Mouse (Mus musculus): Measurements from ENCODE around the gene Asap2.

The Asap2 gene

DNA sequence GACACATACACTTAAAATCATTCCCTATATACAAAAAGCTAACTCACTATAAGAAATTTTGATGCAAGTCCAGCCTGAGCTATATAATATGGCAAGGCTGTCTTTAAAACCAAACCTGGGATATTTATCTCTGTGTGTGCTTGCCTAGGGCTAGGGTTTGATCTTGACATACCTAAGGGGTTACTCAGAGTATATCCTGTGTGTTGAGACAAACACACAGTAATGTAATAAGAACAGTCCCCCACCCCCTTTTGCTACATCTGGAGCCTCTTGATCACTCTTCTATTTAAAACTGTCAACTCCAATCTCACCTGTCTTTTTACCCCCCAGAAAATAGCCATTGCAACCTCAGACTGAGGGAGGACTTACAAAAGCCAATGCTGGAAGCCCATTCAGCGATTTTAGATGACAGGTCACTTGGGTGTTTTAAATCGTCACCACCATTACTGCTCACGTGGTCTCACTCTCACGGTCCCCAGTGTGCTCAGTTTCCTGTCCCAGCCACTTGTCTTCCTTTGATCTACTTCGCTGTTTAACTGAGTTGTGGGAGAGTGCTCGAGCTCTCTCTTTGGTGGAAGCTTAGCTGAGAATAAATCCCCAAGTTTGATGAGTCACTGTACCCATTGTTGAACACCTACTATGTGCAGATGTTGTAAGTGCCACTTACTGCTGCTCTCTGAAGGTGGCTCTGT is 176.8 kb downstream of the Asap2 start:
- peak; percentile 72 for DNase-seq (ENCODE audit: low read depth)

DNA sequence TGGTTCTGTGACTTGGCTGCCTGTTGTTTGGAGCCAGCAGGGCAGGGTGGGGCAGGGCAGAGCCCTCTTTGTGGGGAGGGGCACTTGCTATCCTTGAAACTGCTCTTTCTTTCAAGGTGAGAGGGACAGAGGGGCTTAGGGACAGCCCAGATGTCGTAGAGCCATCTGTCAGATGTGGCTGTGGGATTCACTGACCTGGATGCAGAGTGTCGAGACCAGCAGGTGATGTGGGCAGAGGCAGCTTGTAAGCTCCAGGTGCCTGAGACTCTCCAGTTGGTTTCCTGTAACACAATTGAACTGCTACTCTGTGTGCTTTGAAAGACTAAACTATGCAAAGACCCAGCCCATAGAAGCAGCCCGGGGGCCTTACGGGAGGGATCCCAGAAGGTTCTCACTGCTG is 177.5 kb downstream of the Asap2 start:
- no peak for DNase-seq (ENCODE audit: low read depth)

DNA sequence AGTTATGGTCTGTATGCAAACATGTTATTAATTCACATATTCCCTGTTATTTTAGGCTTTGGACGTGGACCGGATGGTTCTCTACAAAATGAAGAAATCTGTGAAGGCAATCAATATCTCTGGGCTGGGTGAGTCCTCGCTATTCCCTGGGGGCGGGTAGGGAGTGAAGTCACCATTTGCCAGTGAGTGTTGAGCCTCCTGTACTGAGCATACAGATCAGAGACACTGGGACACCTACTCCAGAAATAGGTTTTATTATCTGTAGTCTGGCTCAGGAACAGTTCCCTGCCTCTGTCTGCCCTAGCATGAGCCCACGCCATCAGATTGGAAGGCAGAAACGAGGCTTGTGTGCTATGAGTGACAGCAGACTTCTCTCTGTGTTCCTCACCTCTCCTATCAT is 177.9 kb downstream of the Asap2 start:
- no peak for DNase-seq (ENCODE audit: low read depth)

DNA sequence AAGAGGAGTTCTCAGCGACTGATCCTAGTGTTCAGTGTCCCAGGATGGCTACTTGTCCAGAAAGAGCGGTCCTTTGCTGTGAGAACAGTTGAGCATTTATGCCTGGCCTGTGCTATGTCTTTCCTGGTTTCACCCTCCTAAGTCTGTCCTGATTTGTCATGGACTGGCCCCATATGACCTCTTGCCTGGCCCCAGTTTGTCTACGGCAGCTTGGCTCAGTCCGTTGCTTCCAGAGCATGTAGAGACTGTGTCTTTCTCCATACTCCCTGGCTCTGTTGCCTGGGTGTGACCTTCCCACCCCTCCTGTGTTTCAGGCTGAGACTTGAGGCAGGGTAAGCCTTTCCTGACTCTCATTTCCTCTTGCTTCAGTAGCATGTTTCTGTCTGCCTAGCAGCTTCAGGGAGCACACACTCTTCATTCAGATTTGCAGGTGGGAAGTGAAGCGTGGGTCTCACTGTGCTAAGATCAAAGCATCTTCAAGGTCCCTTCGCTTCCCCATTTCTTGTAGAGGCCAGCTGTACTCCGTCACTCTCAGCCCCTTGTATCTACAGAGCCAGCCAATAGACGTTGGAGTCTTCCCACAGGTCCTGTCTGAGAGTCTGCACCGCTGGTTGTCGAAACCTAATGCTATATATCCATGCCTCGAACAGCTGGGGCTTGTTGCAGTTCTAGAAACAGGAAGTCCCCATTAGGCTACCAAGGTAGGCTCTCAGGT is 181.7 kb downstream of the Asap2 start:
- DNase-seq (ENCODE audit: low read depth): peak; percentile 41

DNA sequence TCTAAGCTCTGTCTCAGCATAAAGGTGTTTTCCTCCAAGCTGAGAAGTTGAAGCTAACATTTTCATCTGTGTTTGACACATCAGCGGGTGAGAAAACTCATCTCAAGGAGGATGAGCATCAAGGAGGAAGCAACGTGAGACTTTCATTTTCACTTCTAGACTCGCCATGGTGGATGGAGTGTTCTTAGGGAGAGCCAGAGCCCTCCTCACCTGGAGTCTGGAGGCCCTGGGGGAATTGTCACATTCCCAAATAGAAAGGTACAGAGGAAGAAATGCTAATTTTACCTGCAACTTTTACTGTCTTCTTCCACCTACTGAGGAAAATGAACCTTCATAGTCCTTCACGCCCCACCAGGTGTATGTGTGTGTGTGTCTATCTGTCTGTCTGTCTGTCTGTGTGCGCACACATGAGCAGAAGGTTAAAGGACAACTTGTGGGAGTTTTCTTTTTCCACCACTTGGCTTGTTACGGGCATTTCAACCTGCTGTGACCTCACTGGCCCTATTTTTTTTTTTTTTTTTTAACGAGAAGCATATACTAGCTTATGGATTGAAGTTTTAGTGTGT is 183.7 kb downstream of the Asap2 start:
- peak; percentile 61 for DNase-seq (ENCODE audit: low read depth)

DNA sequence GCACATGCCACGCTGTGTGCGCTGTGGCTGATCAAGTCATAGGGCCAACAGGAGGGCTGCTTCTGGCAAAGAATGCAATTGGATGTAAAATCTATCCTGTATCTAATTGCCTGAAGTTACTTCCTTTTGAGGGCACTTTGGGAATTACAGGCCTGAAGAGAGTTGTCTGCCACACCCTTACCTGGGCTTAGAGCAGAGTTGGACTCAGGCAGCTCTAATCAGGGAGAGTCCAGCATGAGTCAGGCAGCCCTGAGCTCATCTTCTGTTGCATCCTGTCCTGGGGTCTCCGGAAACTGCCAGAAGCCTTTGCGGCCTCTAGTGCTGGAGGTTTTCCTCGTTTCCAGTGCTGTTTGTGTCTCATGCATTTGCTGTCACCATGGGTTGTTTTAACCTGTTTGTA is 186.1 kb downstream of the Asap2 start:
- no peak for DNase-seq (ENCODE audit: low read depth)

DNA sequence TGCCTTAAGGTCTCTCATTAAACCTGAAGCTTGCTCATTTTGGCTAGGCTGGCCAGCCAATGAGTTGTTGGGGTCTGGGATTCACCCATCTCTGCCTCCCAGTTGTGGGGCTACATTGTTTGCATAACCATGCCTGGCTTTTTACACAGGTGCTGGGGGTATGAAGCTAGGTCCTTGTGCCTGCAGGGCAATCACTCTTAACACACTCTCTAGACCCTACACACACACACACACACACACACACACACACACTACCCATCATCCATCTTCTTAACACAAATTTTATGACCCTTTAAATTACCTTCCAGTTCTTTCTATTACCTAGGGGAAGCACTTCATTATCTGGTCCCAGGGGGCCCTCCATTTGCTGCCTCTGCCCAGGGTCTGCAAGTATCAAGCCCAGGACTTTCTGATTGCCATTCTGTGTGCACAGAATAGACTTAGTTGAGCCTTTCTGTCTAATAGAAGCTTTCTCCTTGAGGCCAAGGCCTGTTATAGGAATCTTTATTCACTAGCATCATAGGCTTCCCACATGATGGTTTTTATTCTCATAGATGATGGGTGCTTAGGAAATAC is 187.0 kb downstream of the Asap2 start:
- no peak for DNase-seq (ENCODE audit: low read depth)

DNA sequence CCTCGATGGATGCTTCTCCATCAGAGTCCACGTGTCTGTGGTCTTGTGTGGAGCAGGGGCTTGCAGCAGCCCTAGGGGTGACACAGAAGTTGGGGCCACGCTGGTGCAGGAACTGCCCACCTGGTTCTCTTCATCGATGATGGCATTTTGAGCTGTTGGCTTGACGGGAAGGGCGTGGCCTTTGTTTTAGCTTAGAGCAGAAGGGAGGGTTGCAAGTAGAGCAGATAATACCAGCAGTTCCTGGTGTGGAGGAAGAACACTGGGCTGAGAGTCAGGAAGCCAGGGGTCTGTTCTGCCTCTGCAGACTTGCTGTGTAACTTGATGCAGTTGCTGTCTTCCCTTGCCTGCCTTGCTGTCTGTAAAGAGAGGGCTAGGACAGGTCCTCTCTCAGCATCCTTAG is 189.8 kb downstream of the Asap2 start:
- DNase-seq (ENCODE audit: low read depth): no peak

DNA sequence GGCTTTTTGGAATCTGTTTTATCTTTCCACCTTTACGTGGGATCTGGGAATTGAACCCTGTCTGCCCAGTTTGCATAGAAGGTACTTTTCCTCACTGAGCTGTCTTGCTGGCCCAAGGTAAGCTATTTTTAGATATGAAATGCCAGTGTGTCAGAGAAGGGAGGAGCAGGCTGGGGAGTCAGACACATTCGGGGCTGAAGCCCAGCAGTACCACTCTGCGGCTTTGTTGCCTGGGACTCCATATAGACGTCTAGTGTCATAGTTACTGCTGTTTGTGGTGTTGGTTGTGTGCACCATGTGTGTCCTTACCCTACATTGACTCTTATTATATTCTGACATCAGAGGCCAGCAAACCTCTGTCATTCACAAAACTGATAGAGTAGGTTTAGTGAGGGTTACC is 192.5 kb downstream of the Asap2 start:
- no peak for DNase-seq (ENCODE audit: low read depth)

DNA sequence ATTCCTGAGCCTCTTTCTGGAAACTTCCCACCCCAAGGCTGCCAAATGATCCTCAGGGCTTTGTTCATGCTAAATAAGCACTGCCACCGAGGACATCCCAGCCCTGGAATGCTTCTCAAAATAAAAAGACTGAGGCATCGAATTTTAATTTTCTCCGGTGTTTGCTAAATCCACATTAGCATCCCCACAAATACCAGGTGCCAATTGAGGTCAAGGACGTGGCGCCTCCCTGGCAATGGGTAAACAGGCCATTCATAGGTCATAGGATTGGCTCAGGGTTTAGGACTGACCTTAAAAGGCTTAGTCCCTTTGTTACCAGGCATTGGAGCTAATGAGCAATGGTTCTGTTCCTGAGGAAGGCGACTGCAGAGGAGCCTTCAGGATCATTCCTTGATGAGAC is 193.1 kb downstream of the Asap2 start:
- DNase-seq (ENCODE audit: low read depth): no peak

DNA sequence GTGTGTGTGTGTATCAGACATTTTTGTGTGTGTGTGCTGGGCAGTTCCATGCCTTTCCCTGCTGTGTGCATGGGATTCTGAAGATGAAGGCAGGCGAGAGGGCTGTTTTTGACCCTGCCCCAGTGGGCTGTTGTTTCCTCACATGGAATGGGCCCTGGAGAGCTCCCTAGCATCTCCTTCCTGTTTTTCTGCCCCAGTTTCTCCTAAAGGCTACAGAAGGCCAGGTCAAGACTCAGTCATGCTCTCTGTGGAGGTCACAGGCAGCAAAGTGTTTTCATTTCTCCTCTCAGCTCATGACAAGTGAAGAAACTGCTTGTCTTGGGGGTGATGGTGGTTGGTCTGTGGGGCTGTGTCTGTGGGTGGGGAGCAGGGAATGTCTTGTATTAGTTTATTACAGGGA is 195.9 kb downstream of the Asap2 start:
- no peak for DNase-seq (ENCODE audit: low read depth)

DNA sequence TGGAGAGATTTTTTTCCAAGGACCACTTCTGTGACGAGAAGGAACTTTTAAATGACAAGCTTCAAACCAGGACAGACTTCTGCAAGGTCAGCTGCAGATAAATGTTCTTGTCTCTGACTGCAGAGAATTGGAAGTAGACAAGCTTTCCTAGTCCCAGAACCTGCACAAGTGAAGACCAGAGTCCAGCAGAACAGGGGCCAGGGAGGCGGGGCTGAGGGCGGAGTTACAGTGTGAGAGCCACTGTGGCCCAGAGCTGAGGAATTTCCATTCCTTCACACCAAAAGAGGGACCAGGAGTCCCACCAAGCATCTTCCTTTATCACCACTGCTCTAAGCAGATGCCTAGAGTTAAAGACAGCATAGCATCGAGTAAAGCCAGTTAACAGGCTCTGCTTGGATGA is 198.6 kb downstream of the Asap2 start:
- DNase-seq (ENCODE audit: low read depth): no peak

DNA sequence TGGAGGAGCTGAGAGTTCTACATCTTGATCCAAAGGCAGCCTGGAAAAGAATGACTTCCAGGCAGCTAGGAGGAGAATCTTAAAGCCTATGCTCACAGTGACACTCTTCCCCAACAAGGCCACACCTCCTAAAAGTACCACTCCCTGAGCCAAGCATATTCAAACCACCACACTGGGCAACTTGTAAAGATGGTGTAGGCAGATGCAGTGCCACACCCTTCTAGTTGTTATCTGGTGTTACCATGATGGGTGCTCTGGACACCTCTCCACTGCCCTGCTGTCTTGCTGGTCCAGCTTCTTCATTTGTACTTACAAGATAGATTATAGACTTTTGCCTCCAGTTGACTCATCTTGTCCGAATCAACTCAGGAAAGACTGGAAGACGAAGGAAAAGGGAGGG is 201.3 kb downstream of the Asap2 start:
- no peak for DNase-seq (ENCODE audit: low read depth)

DNA sequence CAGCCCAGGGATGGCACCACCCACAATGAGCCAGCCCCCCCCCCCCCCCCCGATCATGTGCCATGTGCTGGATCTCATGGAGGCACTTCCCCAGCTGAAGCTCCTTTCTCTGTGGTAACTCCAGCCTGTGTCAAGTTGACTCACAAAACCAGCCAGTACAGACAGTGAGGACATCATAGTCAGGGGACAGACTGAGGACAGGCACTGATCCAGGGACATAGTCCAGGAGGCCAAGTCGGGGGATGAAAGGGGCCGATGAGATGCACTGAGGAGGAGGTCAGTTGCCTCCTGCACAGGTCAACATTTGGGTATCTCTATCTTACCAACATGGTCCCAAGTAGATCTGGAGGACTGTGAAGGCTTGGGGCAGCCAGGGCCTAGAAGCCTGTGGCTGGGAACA is 205.2 kb downstream of the Asap2 start:
- no peak for DNase-seq (ENCODE audit: low read depth)

DNA sequence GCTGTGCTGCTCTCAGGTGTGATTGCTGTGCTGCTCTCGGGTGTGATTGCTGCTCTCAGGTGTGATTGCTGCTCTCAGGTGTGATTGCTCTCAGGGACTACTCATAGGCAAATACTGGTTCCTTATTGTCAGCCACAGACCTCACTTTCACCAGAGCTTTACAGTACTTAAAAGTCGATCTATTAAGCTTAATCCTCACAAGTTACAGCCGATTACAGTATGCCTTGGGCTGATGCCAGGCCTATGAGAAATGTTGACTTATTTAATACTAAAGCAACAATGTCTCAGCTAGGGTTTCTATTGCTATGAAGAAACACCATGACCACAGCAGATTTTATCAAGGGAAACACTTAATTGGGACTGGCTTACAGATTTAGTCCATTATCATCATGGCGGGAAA is 206.2 kb downstream of the Asap2 start:
- no peak for DNase-seq (ENCODE audit: low read depth)

DNA sequence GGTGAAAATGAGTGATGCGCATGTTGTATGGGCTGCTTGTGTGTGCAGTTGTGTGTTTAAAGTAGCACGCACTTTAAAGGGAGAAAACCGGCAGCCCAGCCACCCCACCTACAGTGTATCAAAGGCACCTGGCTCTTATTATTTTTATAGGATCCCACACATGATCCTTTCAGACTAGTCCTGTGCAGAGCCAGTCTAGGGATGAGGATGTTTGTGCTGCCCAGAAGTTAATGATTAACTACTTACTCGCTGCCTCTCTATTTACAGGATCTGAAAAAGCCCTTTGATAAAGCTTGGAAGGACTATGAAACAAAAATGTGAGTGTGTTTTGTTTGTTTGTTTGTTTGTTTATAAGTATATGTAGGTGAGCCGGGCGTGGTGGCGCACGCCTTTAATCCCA is 210.4 kb downstream of the Asap2 start:
- no peak for DNase-seq (ENCODE audit: low read depth)

DNA sequence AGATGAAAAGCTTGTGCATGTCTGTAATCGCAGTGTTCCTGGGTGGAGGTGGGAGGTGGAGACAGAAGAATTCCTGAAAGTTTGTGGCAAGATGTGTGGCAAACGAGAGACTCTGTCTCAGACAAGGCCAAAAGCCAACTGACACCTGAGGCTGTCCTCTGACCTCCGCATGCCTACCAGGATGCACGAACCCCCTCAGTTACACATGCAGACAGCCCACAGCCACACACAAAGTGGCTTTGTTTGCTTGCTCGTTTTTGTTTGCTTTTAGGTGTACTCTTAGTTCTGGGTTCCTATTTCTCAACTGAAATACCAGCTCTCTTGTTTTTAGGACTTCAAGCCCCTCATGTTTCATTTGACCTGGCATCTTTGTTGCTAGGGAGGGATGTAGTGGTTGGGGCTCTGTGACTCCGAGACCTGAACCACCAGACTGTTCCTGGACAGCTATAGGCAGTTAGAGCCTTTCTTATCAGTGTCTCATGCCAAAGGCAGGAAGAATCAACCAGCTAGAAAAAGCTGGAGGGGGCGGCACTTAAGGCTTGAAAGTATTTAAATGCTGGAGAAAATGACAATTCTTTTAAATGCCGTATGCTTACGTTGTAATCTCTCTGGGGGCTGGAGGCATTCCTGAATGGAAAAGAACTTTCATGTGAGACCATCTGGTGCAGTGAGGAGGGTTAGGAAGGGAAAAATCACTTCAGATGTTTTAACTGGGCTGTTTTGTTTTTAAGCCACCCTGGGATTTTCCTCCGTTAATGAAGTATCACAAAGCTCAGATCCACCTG is 211.4 kb downstream of the Asap2 start:
- no peak for DNase-seq (ENCODE audit: low read depth)

DNA sequence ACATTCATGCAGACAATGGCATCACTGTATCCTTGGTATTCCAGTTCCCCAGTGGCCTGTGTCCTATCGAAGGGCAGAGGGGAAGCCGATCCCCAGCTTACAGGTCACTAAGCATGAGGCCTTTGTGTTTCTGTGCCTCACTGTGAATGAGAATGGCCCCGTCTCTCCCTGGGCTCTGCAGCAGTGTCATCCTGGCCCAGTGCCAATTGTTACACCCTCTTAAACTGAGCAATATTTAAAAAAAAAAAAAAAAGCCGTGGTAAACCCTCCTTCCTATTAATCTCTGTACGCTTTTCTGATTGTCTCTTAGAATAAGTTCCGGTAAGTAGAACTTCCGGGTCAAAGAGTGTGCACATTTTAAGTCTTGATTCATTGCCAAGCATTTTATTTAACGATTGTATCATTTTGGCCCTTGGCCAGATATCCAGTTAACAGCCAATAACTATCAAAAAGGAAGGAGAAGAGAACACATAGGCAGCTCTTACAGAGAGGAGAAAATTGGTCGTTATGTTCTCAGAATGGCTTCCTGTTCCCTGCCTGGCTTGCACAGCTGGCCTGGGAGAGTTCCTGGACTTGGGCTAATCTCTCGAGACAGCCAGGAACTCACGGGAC is 214.5 kb downstream of the Asap2 start:
- DNase-seq (ENCODE audit: low read depth): no peak

DNA sequence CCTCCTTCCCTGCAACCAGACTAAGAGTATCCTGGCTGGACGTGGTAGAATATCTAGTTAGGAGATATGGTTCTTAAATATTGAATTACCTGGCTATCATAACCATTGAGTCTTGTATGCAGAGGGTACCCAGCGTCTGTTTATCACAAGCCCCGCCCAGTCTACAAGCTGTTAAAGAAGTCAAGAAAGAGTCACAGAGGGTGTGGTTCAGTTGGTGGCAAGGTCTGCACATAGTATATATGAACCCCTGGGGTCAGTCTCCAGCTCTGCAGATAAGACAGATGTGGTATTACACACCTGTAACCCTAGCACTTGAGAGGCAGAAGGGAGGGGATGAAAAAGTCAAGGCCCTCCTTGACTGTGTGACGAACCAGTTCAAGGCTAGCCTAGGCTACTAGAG is 215.5 kb downstream of the Asap2 start:
- DNase-seq (ENCODE audit: low read depth): no peak

DNA sequence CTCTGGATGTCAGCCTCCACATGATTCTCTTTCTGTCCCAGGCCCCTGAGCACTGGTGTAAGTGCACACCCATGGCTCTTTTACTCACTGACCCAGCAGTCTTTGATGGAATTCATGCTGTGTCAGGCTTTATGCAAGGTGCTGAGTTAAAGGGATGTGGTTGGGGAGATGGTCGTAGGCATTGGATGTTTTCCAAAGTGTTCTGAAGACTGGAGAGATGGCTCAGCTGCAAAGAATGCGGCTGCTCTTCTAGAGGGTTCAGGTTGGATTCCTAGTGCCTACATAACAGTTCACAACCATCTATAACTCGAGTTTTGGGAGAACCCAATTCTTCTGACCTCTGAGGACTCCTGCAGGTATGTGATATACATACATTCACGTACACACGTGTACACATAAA is 217.2 kb downstream of the Asap2 start:
- no peak for DNase-seq (ENCODE audit: low read depth)

DNA sequence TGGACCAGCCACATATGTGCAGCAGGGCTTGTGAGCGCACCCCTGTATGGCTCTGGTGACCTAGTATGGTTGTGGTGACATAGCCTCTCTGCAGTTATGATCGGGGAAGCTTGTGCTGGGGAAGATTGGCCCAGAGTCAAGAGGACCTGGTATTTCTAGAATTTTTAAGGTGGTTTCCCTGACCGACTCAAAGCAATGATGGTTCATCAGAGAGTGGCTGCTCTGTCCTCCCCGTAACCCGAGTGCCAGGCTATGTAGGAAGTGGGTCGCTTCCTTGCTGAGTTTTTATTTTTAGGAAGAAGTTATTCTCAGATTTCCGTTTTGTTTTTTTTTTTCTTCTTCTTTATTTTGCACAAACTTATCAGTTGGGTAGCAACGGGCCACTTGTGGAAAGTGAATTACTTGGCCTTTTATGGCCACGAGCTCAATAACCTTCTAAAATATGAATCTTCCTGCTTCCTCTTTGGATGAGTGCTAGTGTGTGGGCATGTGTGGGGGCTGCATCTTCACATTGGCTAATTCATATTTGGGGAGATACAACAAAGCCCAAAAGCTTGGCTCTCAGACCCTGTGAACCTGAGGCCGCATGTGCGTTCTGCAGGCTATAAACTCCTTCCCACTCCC is 218.0 kb downstream of the Asap2 start:
- no peak for DNase-seq (ENCODE audit: low read depth)

DNA sequence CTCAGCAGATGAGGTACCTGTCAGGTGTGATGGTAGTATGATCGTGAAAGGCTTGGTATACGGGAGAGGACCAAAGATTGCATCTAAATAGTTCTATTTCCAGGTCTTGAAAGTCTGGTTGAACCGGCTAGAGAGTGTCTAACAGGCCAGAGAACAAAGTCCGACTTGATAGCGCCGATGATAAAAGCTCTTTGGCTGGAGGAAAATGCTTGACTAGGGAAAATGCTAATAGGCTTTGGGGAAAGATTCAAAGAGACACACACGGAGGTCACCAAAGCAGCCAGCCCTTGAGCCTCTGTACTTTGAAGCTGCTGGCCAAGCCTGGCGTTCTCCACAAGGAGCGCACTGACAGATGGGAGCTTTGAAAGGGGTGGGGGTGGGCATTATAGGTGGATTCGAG is 219.0 kb downstream of the Asap2 start:
- DNase-seq (ENCODE audit: low read depth): no peak

Measured in naive thymus-derived CD4-positive, alpha-beta T cell, adult 2 months (primary cell).